Mouse (Mus musculus): Measurements from ENCODE around the gene Hcrtr2. TPM values are rescaled to one million over a fixed set of nuclear protein-coding genes. Genes with fewer than 3 reads are reported as not detected.

The Hcrtr2 gene
- polyA plus RNA-seq, 1 experiment, result not detected

- Histone ChIP-seq H3K27me3 (ENCODE audit: control insufficient read depth, insufficient read depth, low read length) (no peaks in the 10 kb centered on the region), H3K27ac (ENCODE audit: control insufficient read depth, insufficient read depth, low read depth, low read length) (no peak overlapping the region), H3K4me1 (ENCODE audit: control insufficient read depth, insufficient read depth, low read length) (no peaks in the 10 kb centered on the region), H3K36me3 (ENCODE audit: control insufficient read depth, insufficient read depth, low read length) (no peaks in the 10 kb centered on the region), H3K4me3 (ENCODE audit: control insufficient read depth, low read depth, low read length) (no peak overlapping the region)
- TF ChIP-seq POLR2A (IDR thresholded peaks at IDR 0.05; ENCODE audit: control insufficient read depth, low read depth, low read length) (no peak), CTCF (IDR thresholded peaks at IDR 0.05; ENCODE audit: control insufficient read depth, insufficient read depth, insufficient replicate concordance, low read depth, low read length) (no peak)
Observed at GRCm38 (mm10) chr9:76196917-76197316, 126.7 kb downstream of the Hcrtr2 start.

- H3K27me3 ChIP-seq (ENCODE audit: control insufficient read depth, insufficient read depth, low read length), result no peaks in the 10 kb centered on the region
- H3K4me3 ChIP-seq (ENCODE audit: control insufficient read depth, low read depth, low read length), result no peak overlapping the region
- TF ChIP-seq POLR2A (IDR thresholded peaks at IDR 0.05; ENCODE audit: control insufficient read depth, low read depth, low read length) (no peak), CTCF (IDR thresholded peaks at IDR 0.05; ENCODE audit: control insufficient read depth, insufficient read depth, insufficient replicate concordance, low read depth, low read length) (no peak)
- no peak overlapping the region for H3K27ac ChIP-seq (ENCODE audit: control insufficient read depth, insufficient read depth, low read depth, low read length)
- H3K4me1 ChIP-seq (ENCODE audit: control insufficient read depth, insufficient read depth, low read length), result no peaks in the 10 kb centered on the region
- H3K36me3 ChIP-seq (ENCODE audit: control insufficient read depth, insufficient read depth, low read length), result no peaks in the 10 kb centered on the region
Observed at GRCm38 (mm10) chr9:76179221-76179620, 144.4 kb downstream of the Hcrtr2 start.

Other genes with a start within 250 kb of the Hcrtr2 start
- gene Gfral, start 110.2 kb downstream of the Hcrtr2 start, polyA plus RNA-seq (2012; rRNA removed), result not detected in 2 replicates
- gene Fam83b, start 243.3 kb upstream of the Hcrtr2 start, polyA plus RNA-seq (2012; rRNA removed), result not detected in 2 replicates

All from testis, adult 2 months (tissue).